Mouse (Mus musculus): Measurements from ENCODE around the gene Acat3. TPM values are rescaled to one million over a fixed set of nuclear protein-coding genes. Genes with fewer than 3 reads are reported as not detected.
"Not testable (repeated sequence)": the region's sequence is repeated elsewhere in the genome, so short reads cannot be mapped to it uniquely, and the experiment has no call there.

Gene Acat3
- 0.53 and 1.6 TPM in 2 replicates for polyA plus RNA-seq (2016; fragmentation: Nextera tagmentation; extraction: Ambion mirVana)

- Histone ChIP-seq H3K9me3 (no peaks in the 10 kb centered on the region), H3K36me3 (peaks cover 32% of the 10 kb centered on the region), H3K4me2 (peak within 1 kb of the TSS; percentile 63), H3K9ac (replicated peaks) (peak within 1 kb of the TSS; percentile 44), H3K4me3 (replicated peaks) (peak within 1 kb of the TSS; percentile 32), H3K4me1 (replicated peaks) (peaks cover 11% of the 10 kb centered on the region), H3K27ac (0 out of 2 replicates have a peak within 1 kb of the TSS, but pooled peaks have one; percentile 47), H3K27me3 (no peaks in the 10 kb centered on the region)
- ATAC-seq (ENCODE audit: insufficient number of reproducible peaks, insufficient read depth, low FRiP score, low TSS enrichment, low read depth): peak; percentile 50; the same call in 1 of the 2 replicates
- WGBS: 15% methylated on average over 27 of the region's 27 CpGs
Measured at GRCm38 (mm10) chr17:12940151-12940805, at the start of gene Acat3. TSS of gene Acat3 (minus strand) at chr17:12940600.

- ATAC-seq (ENCODE audit: insufficient number of reproducible peaks, insufficient read depth, low FRiP score, low TSS enrichment, low read depth); H3K9ac ChIP-seq (replicated peaks); H3K9me3 ChIP-seq; H3K27ac ChIP-seq; H3K4me2 ChIP-seq; H3K27me3 ChIP-seq; H3K4me3 ChIP-seq (replicated peaks): not testable (repeated sequence)
- peaks cover 10% of the 10 kb centered on the region for H3K4me1 ChIP-seq (replicated peaks)
- peaks cover 41% of the 10 kb centered on the region for H3K36me3 ChIP-seq
- 97% methylated on average over 8 of the region's 8 CpGs for WGBS
Measured at GRCm38 (mm10) chr17:12988096-12988495, 47.7 kb upstream of the Acat3 start.

GRCm38 (mm10) chr17:12983988-12984387 is 43.6 kb upstream of the Acat3 start:
- H3K4me2 ChIP-seq: no peak overlapping the region
- H3K36me3 ChIP-seq: peaks cover 76% of the 10 kb centered on the region
- WGBS: 79% methylated on average over 2 of the region's 2 CpGs
- H3K4me3 ChIP-seq (replicated peaks): no peak overlapping the region
- no peak overlapping the region for H3K9ac ChIP-seq (replicated peaks)
- ATAC-seq (ENCODE audit: insufficient number of reproducible peaks, insufficient read depth, low FRiP score, low TSS enrichment, low read depth): no peak
- H3K27me3 ChIP-seq: no peaks in the 10 kb centered on the region
- H3K9me3 ChIP-seq: no peaks in the 10 kb centered on the region
- no peaks in the 10 kb centered on the region; the same call in 1 of the 2 replicates for H3K4me1 ChIP-seq (replicated peaks)
- H3K27ac ChIP-seq: no peak overlapping the region

- 100% methylated on average over 1 of the region's 1 CpGs for WGBS
- no peaks in the 10 kb centered on the region for H3K4me1 ChIP-seq (replicated peaks)
Measured at GRCm38 (mm10) chr17:12978546-12978945, 38.1 kb upstream of the Acat3 start.

GRCm38 (mm10) chr17:12973851-12974250 is 33.5 kb upstream of the Acat3 start:
- Histone ChIP-seq H3K36me3 (peaks cover 67% of the 10 kb centered on the region), H3K27ac (no peak overlapping the region), H3K4me2 (no peak overlapping the region), H3K4me1 (replicated peaks) (no peaks in the 10 kb centered on the region), H3K9ac (replicated peaks) (no peak overlapping the region), H3K9me3 (no peaks in the 10 kb centered on the region), H3K27me3 (no peaks in the 10 kb centered on the region), H3K4me3 (replicated peaks) (no peak overlapping the region)
- no peak for ATAC-seq (ENCODE audit: insufficient number of reproducible peaks, insufficient read depth, low FRiP score, low TSS enrichment, low read depth)
- 87% methylated on average over 2 of the region's 2 CpGs for WGBS

More at GRCm38 (mm10) chr17:12978546-12978945, 38.1 kb upstream of the Acat3 start:
- Histone ChIP-seq H3K27me3 (no peaks in the 10 kb centered on the region), H3K4me2 (no peak overlapping the region), H3K9ac (replicated peaks) (no peak overlapping the region), H3K27ac (no peak overlapping the region), H3K9me3 (no peaks in the 10 kb centered on the region), H3K4me3 (replicated peaks) (no peak overlapping the region), H3K36me3 (peaks cover 79% of the 10 kb centered on the region)
- ATAC-seq (ENCODE audit: insufficient number of reproducible peaks, insufficient read depth, low FRiP score, low TSS enrichment, low read depth): no peak

GRCm38 (mm10) chr17:12967173-12967572 is 26.8 kb upstream of the Acat3 start:
- Histone ChIP-seq H3K36me3 (peaks cover 53% of the 10 kb centered on the region), H3K9me3 (no peaks in the 10 kb centered on the region)
- WGBS: 87% methylated on average over 2 of the region's 2 CpGs

GRCm38 (mm10) chr17:12963476-12963875 is 23.1 kb upstream of the Acat3 start:
- WGBS: 87% methylated on average over 3 of the region's 3 CpGs
- no peak overlapping the region for H3K4me3 ChIP-seq (replicated peaks)
- peaks cover 7% of the 10 kb centered on the region for H3K4me1 ChIP-seq (replicated peaks)
- H3K36me3 ChIP-seq: peaks cover 34% of the 10 kb centered on the region
- no peak overlapping the region for H3K27ac ChIP-seq
- no peaks in the 10 kb centered on the region for H3K27me3 ChIP-seq
- H3K9me3 ChIP-seq: no peaks in the 10 kb centered on the region
- no peak overlapping the region for H3K4me2 ChIP-seq
- no peak for ATAC-seq (ENCODE audit: insufficient number of reproducible peaks, insufficient read depth, low FRiP score, low TSS enrichment, low read depth)
- no peak overlapping the region for H3K9ac ChIP-seq (replicated peaks)

More at GRCm38 (mm10) chr17:12967173-12967572, 26.8 kb upstream of the Acat3 start:
- Histone ChIP-seq H3K27me3 (no peaks in the 10 kb centered on the region), H3K4me3 (replicated peaks) (no peak overlapping the region), H3K9ac (replicated peaks) (no peak overlapping the region), H3K4me2 (no peak overlapping the region), H3K27ac (no peak overlapping the region), H3K4me1 (replicated peaks) (no peaks in the 10 kb centered on the region)
- no peak for ATAC-seq (ENCODE audit: insufficient number of reproducible peaks, insufficient read depth, low FRiP score, low TSS enrichment, low read depth)

GRCm38 (mm10) chr17:12960331-12960873 is 20.0 kb upstream of the Acat3 start, which contains the start of gene Acat2:
TSS of gene Acat2 (minus strand) at chr17:12960747.
- Histone ChIP-seq H3K9me3 (no peaks in the 10 kb centered on the region), H3K4me3 (replicated peaks) (peak within 1 kb of the TSS; percentile 68), H3K4me1 (replicated peaks) (peaks cover 7% of the 10 kb centered on the region), H3K27ac (peak within 1 kb of the TSS; percentile 87), H3K9ac (replicated peaks) (peak within 1 kb of the TSS; percentile 57), H3K36me3 (peaks cover 25% of the 10 kb centered on the region), H3K4me2 (peak within 1 kb of the TSS; percentile 70), H3K27me3 (no peaks in the 10 kb centered on the region)
- peak; percentile 98 for ATAC-seq (ENCODE audit: insufficient number of reproducible peaks, insufficient read depth, low FRiP score, low TSS enrichment, low read depth)
- WGBS: 1% methylated on average over 42 of the region's 42 CpGs

- not testable (repeated sequence) for ATAC-seq (ENCODE audit: insufficient number of reproducible peaks, insufficient read depth, low FRiP score, low TSS enrichment, low read depth); H3K27ac ChIP-seq; H3K27me3 ChIP-seq; H3K9me3 ChIP-seq; H3K4me1 ChIP-seq (replicated peaks); H3K9ac ChIP-seq (replicated peaks)
- H3K4me3 ChIP-seq (replicated peaks): peak overlapping the region; percentile 30; the same call in 1 of the 2 replicates
- 48% methylated on average over 2 of the region's 2 CpGs for WGBS
- H3K4me2 ChIP-seq: peak overlapping the region; percentile 51
- H3K36me3 ChIP-seq: peaks cover 24% of the 10 kb centered on the region
Measured at GRCm38 (mm10) chr17:12959377-12959776, 19.0 kb upstream of the Acat3 start.

GRCm38 (mm10) chr17:12956664-12957063 is 16.3 kb upstream of the Acat3 start:
- Histone ChIP-seq H3K4me2 (no peak overlapping the region), H3K9ac (replicated peaks) (no peak overlapping the region), H3K4me3 (replicated peaks) (no peak overlapping the region), H3K27me3 (no peaks in the 10 kb centered on the region), H3K27ac (no peak overlapping the region), H3K9me3 (no peaks in the 10 kb centered on the region), H3K4me1 (replicated peaks) (peaks cover 7% of the 10 kb centered on the region), H3K36me3 (peaks cover 44% of the 10 kb centered on the region)
- ATAC-seq (ENCODE audit: insufficient number of reproducible peaks, insufficient read depth, low FRiP score, low TSS enrichment, low read depth): no peak
- 93% methylated on average over 8 of the region's 8 CpGs for WGBS

- H3K4me3 ChIP-seq (replicated peaks): no peak overlapping the region
- ATAC-seq (ENCODE audit: insufficient number of reproducible peaks, insufficient read depth, low FRiP score, low TSS enrichment, low read depth): no peak
- H3K27me3 ChIP-seq: no peaks in the 10 kb centered on the region
- no peaks in the 10 kb centered on the region for H3K9me3 ChIP-seq
- H3K4me1 ChIP-seq (replicated peaks): no peaks in the 10 kb centered on the region
- H3K9ac ChIP-seq (replicated peaks): no peak overlapping the region
- 93% methylated on average over 5 of the region's 5 CpGs for WGBS
- no peak overlapping the region for H3K27ac ChIP-seq
- no peak overlapping the region for H3K4me2 ChIP-seq
- peaks cover 77% of the 10 kb centered on the region for H3K36me3 ChIP-seq
Measured at GRCm38 (mm10) chr17:12949669-12950068, 9.3 kb upstream of the Acat3 start.
